Mouse (Mus musculus) heart, embryonic 14.5 days (tissue): Measurements from ENCODE around the gene Zfp719. TPM values are rescaled to one million over a fixed set of nuclear protein-coding genes. Genes with fewer than 3 reads are reported as not detected.

Experiments used
- ATAC-seq: fragments of 200-750 bp; cut with Nextera tagmentation; 2 replicates; pipeline ENCODE4 v1.8.0; 2017; ENCODE audit warnings: low read depth, moderate TSS enrichment; ENCODE audit not compliant: insufficient number of reproducible peaks, insufficient read depth, low FRiP score
- H3K27ac ChIP-seq, 2 experiments: fragments of 200-500 bp in 1 of 2; fragments of 300-500 bp in 1 of 2; sonication (generic) in 1 of 2; replicated peaks in 1 of 2; 2 replicates each; pipeline ENCODE4 v1.5.1; 2012 to 2014; ENCODE audit warnings: low read depth in 2 of 2, low read length in 2 of 2, control low read depth in 1 of 2, mild to moderate bottlenecking in 1 of 2, mixed read lengths in 1 of 2; ENCODE audit not compliant: control insufficient read depth in 1 of 2, insufficient read depth in 1 of 2
- H3K27me3 ChIP-seq: fragments of 300-500 bp; sonication (generic); 2 replicates; pipeline ENCODE4 v1.6.1; 2014; ENCODE audit warnings: mild to moderate bottlenecking, low read length, control low read depth; ENCODE audit not compliant: control insufficient read depth, insufficient read depth
- H3K36me3 ChIP-seq: fragments of 300-500 bp; sonication (generic); 2 replicates; pipeline ENCODE4 v1.6.1; 2014; ENCODE audit warnings: mild to moderate bottlenecking, control low read depth, low read length, mixed read lengths; ENCODE audit not compliant: control insufficient read depth, insufficient read depth
- H3K4me1 ChIP-seq, 2 experiments: fragments of 200-500 bp in 1 of 2; fragments of 300-500 bp in 1 of 2; sonication (generic) in 1 of 2; 2 replicates each; pipeline ENCODE4 v1.6.1; 2012 to 2014; ENCODE audit warnings: low read length in 2 of 2, control low read depth in 1 of 2, mixed read lengths in 1 of 2; ENCODE audit not compliant: control insufficient read depth in 2 of 2, insufficient read depth in 2 of 2
- H3K4me2 ChIP-seq: fragments of 300-500 bp; sonication (generic); 2 replicates; pipeline ENCODE4 v1.6.1; 2014; ENCODE audit warnings: mild to moderate bottlenecking, low read length
- H3K4me3 ChIP-seq, 2 experiments: fragments of 200-500 bp in 1 of 2; fragments of 300-500 bp in 1 of 2; sonication (generic) in 1 of 2; 2 replicates each; pipeline ENCODE4 v1.5.1; 2012 to 2014; ENCODE audit warnings: low read length in 2 of 2, mild to moderate bottlenecking in 2 of 2, control low read depth in 1 of 2, low read depth in 1 of 2, moderate library complexity in 1 of 2; ENCODE audit not compliant: control insufficient read depth in 1 of 2, insufficient read depth in 1 of 2
- H3K9ac ChIP-seq: fragments of 300-500 bp; sonication (generic); 2 replicates; pipeline ENCODE4 v1.6.1; 2014; ENCODE audit warnings: mild to moderate bottlenecking, low read length
- H3K9me3 ChIP-seq: fragments of 300-500 bp; sonication (generic); 2 replicates; pipeline ENCODE4 v1.6.1; 2016; ENCODE audit warnings: low read length, control low read depth; ENCODE audit not compliant: control insufficient read depth
- WGBS: fragments of 180-500 bp; shearing (Covaris S2); extraction: QIAGEN DNeasy Blood & Tissue Kit; methylation state at CpG from one replicate; pipeline ENCODE4 v1.1.7; 2014; 5-methylcytosine and 5-hydroxymethylcytosine counted together
- polyA plus RNA-seq: library from polyadenylated mRNA; unstranded; fragments of >200 nt; fragmentation: Nextera tagmentation; extraction: Ambion mirVana; gene quantifications from 2 replicates; pipeline ENCODE4 v1.2.1, GENCODE M21; 2014

The Zfp719 gene
- polyA plus RNA-seq, 1 experiment from 2014 or later: 7.8 TPM

GRCm38 (mm10) chr7:43548206-43548605 is 31.2 kb upstream of the Zfp719 start:
- ATAC-seq: no peak
- H3K9ac ChIP-seq: no peak overlapping the region
- H3K27me3 ChIP-seq: no peaks in the 10 kb centered on the region
- H3K4me1 ChIP-seq: no peaks in the 10 kb centered on the region
- WGBS: 67% methylated on average over 4 of the region's 4 CpGs
- no peak overlapping the region for H3K27ac ChIP-seq
- no peak overlapping the region for H3K4me3 ChIP-seq
- no peaks in the 10 kb centered on the region for H3K9me3 ChIP-seq
- H3K36me3 ChIP-seq: no peaks in the 10 kb centered on the region
- no peak overlapping the region for H3K4me2 ChIP-seq

- no peak for ATAC-seq
- Histone ChIP-seq H3K36me3 (no peaks in the 10 kb centered on the region), H3K27ac (no peak overlapping the region), H3K4me3 (no peak overlapping the region), H3K4me1 (no peaks in the 10 kb centered on the region), H3K27me3 (no peaks in the 10 kb centered on the region), H3K9ac (no peak overlapping the region), H3K9me3 (no peaks in the 10 kb centered on the region), H3K4me2 (no peak overlapping the region)
- 80% methylated on average over 4 of the region's 4 CpGs for WGBS
Measured at GRCm38 (mm10) chr7:43553153-43553552, 26.3 kb upstream of the Zfp719 start.

GRCm38 (mm10) chr7:43554550-43554949 is 24.9 kb upstream of the Zfp719 start:
- Histone ChIP-seq H3K36me3 (no peaks in the 10 kb centered on the region), H3K9ac (no peak overlapping the region), H3K9me3 (no peaks in the 10 kb centered on the region), H3K4me3 (no peak overlapping the region), H3K4me1 (no peaks in the 10 kb centered on the region), H3K27ac (no peak overlapping the region), H3K4me2 (no peak overlapping the region), H3K27me3 (no peaks in the 10 kb centered on the region)
- no peak for ATAC-seq
- 24% methylated on average over 3 of the region's 3 CpGs for WGBS

- H3K4me2 ChIP-seq: no peak overlapping the region
- H3K9me3 ChIP-seq: no peaks in the 10 kb centered on the region
- H3K27me3 ChIP-seq: no peaks in the 10 kb centered on the region
- H3K4me3 ChIP-seq: no peak overlapping the region
- 75% methylated on average over 5 of the region's 5 CpGs for WGBS
- no peak overlapping the region for H3K27ac ChIP-seq
- no peaks in the 10 kb centered on the region for H3K36me3 ChIP-seq
- H3K4me1 ChIP-seq: no peaks in the 10 kb centered on the region
- H3K9ac ChIP-seq: no peak overlapping the region
- ATAC-seq: no peak
Measured at GRCm38 (mm10) chr7:43555351-43555750, 24.1 kb upstream of the Zfp719 start.

- ATAC-seq: no peak
- no peaks in the 10 kb centered on the region for H3K4me1 ChIP-seq
Measured at GRCm38 (mm10) chr7:43556901-43557300, 22.5 kb upstream of the Zfp719 start.

GRCm38 (mm10) chr7:43562006-43562633 is 17.3 kb upstream of the Zfp719 start, which contains the start of gene Zfp658:
Gene Zfp658, plus strand, starts transcription at chr7:43562256.
- under 1% methylated on average over 27 of the region's 27 CpGs for WGBS
- peak within 1 kb of the TSS; percentile 84 for H3K4me2 ChIP-seq
- no peaks in the 10 kb centered on the region for H3K36me3 ChIP-seq
- no peaks in the 10 kb centered on the region for H3K9me3 ChIP-seq
- peaks cover 0 to 7% of the 10 kb centered on the region in 2 experiments; a peak in 2 of 4 replicates for H3K4me1 ChIP-seq
- H3K27me3 ChIP-seq: no peaks in the 10 kb centered on the region
- peak within 1 kb of the TSS; percentile 3 to 62 for H3K27ac ChIP-seq
- ATAC-seq: peak; percentile 77
- H3K4me3 ChIP-seq: peak within 1 kb of the TSS; percentile 54 to 64
- peak within 1 kb of the TSS; percentile 75 for H3K9ac ChIP-seq

More at GRCm38 (mm10) chr7:43556901-43557300, 22.5 kb upstream of the Zfp719 start:
- Histone ChIP-seq H3K4me2 (no peak overlapping the region), H3K36me3 (no peaks in the 10 kb centered on the region), H3K4me3 (no peak overlapping the region), H3K27ac (no peak overlapping the region), H3K9me3 (no peaks in the 10 kb centered on the region), H3K9ac (no peak overlapping the region), H3K27me3 (no peaks in the 10 kb centered on the region)
- 44% methylated on average over 1 of the region's 1 CpGs for WGBS

- peak overlapping the region; percentile 75 for H3K9ac ChIP-seq
- H3K9me3 ChIP-seq: no peaks in the 10 kb centered on the region
- H3K27me3 ChIP-seq: no peaks in the 10 kb centered on the region
- H3K4me2 ChIP-seq: peak overlapping the region; percentile 84
- ATAC-seq: no peak
- H3K27ac ChIP-seq: peak overlapping the region; percentile 3 to 62; a peak in 3 of 4 replicates
- WGBS: under 1% methylated on average over 10 of the region's 10 CpGs
- peaks cover 3% of the 10 kb centered on the region for H3K36me3 ChIP-seq
- H3K4me1 ChIP-seq: peaks cover 0 to 7% of the 10 kb centered on the region in 2 experiments; a peak in 2 of 4 replicates
- H3K4me3 ChIP-seq: peak overlapping the region; percentile 54 to 64
Measured at GRCm38 (mm10) chr7:43562651-43563070, 16.7 kb upstream of the Zfp719 start.
